Mouse (Mus musculus): ENCODE data around the gene Nono.

- TF ChIP-seq CTCF (IDR thresholded peaks at IDR 0.05; ENCODE audit: borderline replicate concordance, extremely low read depth, insufficient read depth, insufficient read length) (no peak), POLR2A (IDR thresholded peaks at IDR 0.05; ENCODE audit: borderline replicate concordance, extremely low read depth, insufficient read depth, insufficient read length, poor library complexity, severe bottlenecking) (no peak)
Measured at GRCm38 (mm10) chrX:101420700-101421095, 8.4 kb upstream of the Nono start, which contains the start of gene Zmym3.

Measured in brain, embryonic 14.5 days (tissue).